Mouse (Mus musculus): ENCODE results near the gene Gm12830. TPM values are rescaled to one million over a fixed set of nuclear protein-coding genes. Genes with fewer than 3 reads are reported as not detected.

The Gm12830 gene
- polyA plus RNA-seq, 1 experiment from 2014 or later, result not detected

- DNase-seq (ENCODE audit: low spot score) (no peak), ATAC-seq (0 out of 2 replicates have a peak, but pooled peaks have one; percentile 26)
- Histone ChIP-seq H3K4me1 (ENCODE audit: insufficient read depth, low read depth, low read length) (peaks cover 3% of the 10 kb centered on the region; the same call in 1 of the 2 replicates), H3K36me3 (ENCODE audit: insufficient read depth, low read length) (no peaks in the 10 kb centered on the region), H3K4me2 (replicated peaks; ENCODE audit: low read depth, low read length) (no peak overlapping the region), H3K4me3 (ENCODE audit: low read depth, low read length) (no peak overlapping the region), H3K9me3 (ENCODE audit: low read length) (no peaks in the 10 kb centered on the region), H3K27ac (ENCODE audit: low read length) (no peak overlapping the region), H3K27me3 (replicated peaks; ENCODE audit: insufficient read depth, low read length) (peaks cover 51% of the 10 kb centered on the region), H3K9ac (replicated peaks; ENCODE audit: low read depth) (no peak overlapping the region)
- WGBS, result 14% methylated on average over 4 of the region's 4 CpGs
- no peak for TF ChIP-seq EP300 (IDR thresholded peaks at IDR 0.05)
- peak; percentile 61 for TF ChIP-seq CTCF (IDR thresholded peaks at IDR 0.05)
Observed at GRCm38 (mm10) chr4:114897853-114898252, 76.3 kb downstream of the Gm12830 start.

- peaks cover 3% of the 10 kb centered on the region; the same call in 1 of the 2 replicates for H3K4me1 ChIP-seq (ENCODE audit: insufficient read depth, low read depth, low read length)
- peaks cover 68% of the 10 kb centered on the region for H3K27me3 ChIP-seq (replicated peaks; ENCODE audit: insufficient read depth, low read length)
- no peak overlapping the region for H3K27ac ChIP-seq (ENCODE audit: low read length)
- TF ChIP-seq EP300 (IDR thresholded peaks at IDR 0.05), result no peak
- no peak for TF ChIP-seq CTCF (IDR thresholded peaks at IDR 0.05)
- no peak overlapping the region for H3K4me2 ChIP-seq (replicated peaks; ENCODE audit: low read depth, low read length)
- H3K9ac ChIP-seq (replicated peaks; ENCODE audit: low read depth), result no peak overlapping the region
- 22% methylated on average over 3 of the region's 3 CpGs for WGBS
- H3K4me3 ChIP-seq (ENCODE audit: low read depth, low read length), result no peak overlapping the region
- no peaks in the 10 kb centered on the region for H3K36me3 ChIP-seq (ENCODE audit: insufficient read depth, low read length)
- H3K9me3 ChIP-seq (ENCODE audit: low read length), result no peaks in the 10 kb centered on the region
- DNase-seq (ENCODE audit: low spot score) (no peak), ATAC-seq (no peak)
Observed at GRCm38 (mm10) chr4:114899885-114900284, 78.4 kb downstream of the Gm12830 start.

DNA sequence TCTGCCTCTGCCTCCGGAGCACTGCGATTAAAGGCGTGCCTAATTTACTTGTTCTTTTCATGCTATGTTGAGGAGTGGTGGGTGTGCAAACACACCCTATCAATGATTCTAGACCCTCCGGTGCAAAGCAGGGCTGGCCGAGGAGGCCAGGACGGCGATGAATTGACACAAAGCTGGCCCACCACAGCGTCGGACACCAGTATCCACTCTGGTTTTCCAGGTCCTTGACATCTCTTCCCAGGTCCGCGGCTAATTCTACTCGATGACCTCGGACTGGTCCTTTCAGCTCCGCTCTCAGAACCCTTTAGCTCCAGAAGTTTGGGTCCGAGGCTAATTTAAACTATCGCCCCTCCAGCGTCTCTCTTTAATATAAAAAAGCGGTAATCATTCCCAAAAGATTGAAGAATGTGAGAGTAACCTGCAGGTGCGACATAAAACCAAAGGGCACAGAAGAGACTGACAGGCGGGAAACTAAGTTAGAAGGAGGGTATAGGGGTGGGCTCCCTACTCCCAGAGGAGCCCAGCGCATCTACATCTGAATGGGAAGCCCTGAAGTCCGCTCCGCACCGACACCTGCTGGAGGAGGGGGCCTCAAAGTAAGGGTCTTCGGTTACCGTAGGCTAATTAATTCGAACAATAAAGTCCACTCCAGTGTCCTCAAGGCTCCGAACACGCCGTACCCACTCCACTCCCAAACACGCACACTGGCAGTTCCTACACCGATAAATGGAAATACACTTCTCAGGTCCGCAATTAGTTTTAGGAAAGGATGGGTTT, 79.5 kb downstream of the Gm12830 start:
- Histone ChIP-seq H3K4me2 (replicated peaks; ENCODE audit: low read depth, low read length) (no peak overlapping the region), H3K27ac (ENCODE audit: low read length) (no peak overlapping the region), H3K36me3 (ENCODE audit: insufficient read depth, low read length) (no peaks in the 10 kb centered on the region), H3K9me3 (ENCODE audit: low read length) (no peaks in the 10 kb centered on the region), H3K4me3 (ENCODE audit: low read depth, low read length) (no peak overlapping the region), H3K27me3 (replicated peaks; ENCODE audit: insufficient read depth, low read length) (peaks cover 79% of the 10 kb centered on the region), H3K9ac (replicated peaks; ENCODE audit: low read depth) (no peak overlapping the region), H3K4me1 (ENCODE audit: insufficient read depth, low read depth, low read length) (peaks cover 3% of the 10 kb centered on the region; the same call in 1 of the 2 replicates)
- DNase-seq (ENCODE audit: low spot score), result no peak
- WGBS, result 3% methylated on average over 33 of the region's 33 CpGs
- ATAC-seq, result no peak
- TF ChIP-seq CTCF (IDR thresholded peaks at IDR 0.05) (no peak), EP300 (IDR thresholded peaks at IDR 0.05) (no peak)

- 0 out of 2 replicates have a peak overlapping the region, but pooled peaks have one; percentile 8 for H3K4me2 ChIP-seq (replicated peaks; ENCODE audit: low read depth, low read length)
Observed at GRCm38 (mm10) chr4:114901643-114902351, 80.3 kb downstream of the Gm12830 start.

GRCm38 (mm10) chr4:114902641-114903421, 81.3 kb downstream of the Gm12830 start:
- Histone ChIP-seq H3K27me3 (replicated peaks; ENCODE audit: insufficient read depth, low read length) (peaks cover 94% of the 10 kb centered on the region), H3K9ac (replicated peaks; ENCODE audit: low read depth) (no peak overlapping the region), H3K4me2 (replicated peaks; ENCODE audit: low read depth, low read length) (no peak overlapping the region), H3K9me3 (ENCODE audit: low read length) (no peaks in the 10 kb centered on the region), H3K36me3 (ENCODE audit: insufficient read depth, low read length) (no peaks in the 10 kb centered on the region), H3K27ac (ENCODE audit: low read length) (no peak overlapping the region), H3K4me1 (ENCODE audit: insufficient read depth, low read depth, low read length) (peaks cover 8% of the 10 kb centered on the region), H3K4me3 (ENCODE audit: low read depth, low read length) (no peak overlapping the region)
- TF ChIP-seq CTCF (IDR thresholded peaks at IDR 0.05), result no peak
- TF ChIP-seq EP300 (IDR thresholded peaks at IDR 0.05), result no peak
- DNase-seq (ENCODE audit: low spot score) (no peak), ATAC-seq (no peak)
- WGBS, result 2% methylated on average over 39 of the region's 39 CpGs

More at GRCm38 (mm10) chr4:114901643-114902351, 80.3 kb downstream of the Gm12830 start:
- no peak for TF ChIP-seq EP300 (IDR thresholded peaks at IDR 0.05)
- no peak for TF ChIP-seq CTCF (IDR thresholded peaks at IDR 0.05)
- Histone ChIP-seq H3K36me3 (ENCODE audit: insufficient read depth, low read length) (no peaks in the 10 kb centered on the region), H3K4me1 (ENCODE audit: insufficient read depth, low read depth, low read length) (peaks cover 3% of the 10 kb centered on the region; the same call in 1 of the 2 replicates), H3K4me3 (ENCODE audit: low read depth, low read length) (no peak overlapping the region), H3K27ac (ENCODE audit: low read length) (no peak overlapping the region), H3K9ac (replicated peaks; ENCODE audit: low read depth) (no peak overlapping the region), H3K9me3 (ENCODE audit: low read length) (no peaks in the 10 kb centered on the region), H3K27me3 (replicated peaks; ENCODE audit: insufficient read depth, low read length) (peaks cover 87% of the 10 kb centered on the region)
- DNase-seq (ENCODE audit: low spot score) (no peak), ATAC-seq (no peak)
- WGBS, result 3% methylated on average over 42 of the region's 42 CpGs

- H3K9me3 ChIP-seq (ENCODE audit: low read length), result no peaks in the 10 kb centered on the region
- H3K9ac ChIP-seq (replicated peaks; ENCODE audit: low read depth), result no peak overlapping the region
- H3K36me3 ChIP-seq (ENCODE audit: insufficient read depth, low read length), result no peaks in the 10 kb centered on the region
- no peak overlapping the region for H3K27ac ChIP-seq (ENCODE audit: low read length)
- ATAC-seq (no peak), DNase-seq (ENCODE audit: low spot score) (no peak)
- peaks cover 14% of the 10 kb centered on the region for H3K4me1 ChIP-seq (ENCODE audit: insufficient read depth, low read depth, low read length)
- WGBS, result 9% methylated on average over 11 of the region's 11 CpGs
- H3K27me3 ChIP-seq (replicated peaks; ENCODE audit: insufficient read depth, low read length), result peaks cover 100% of the 10 kb centered on the region
- no peak overlapping the region for H3K4me2 ChIP-seq (replicated peaks; ENCODE audit: low read depth, low read length)
- no peak for TF ChIP-seq CTCF (IDR thresholded peaks at IDR 0.05)
- no peak for TF ChIP-seq EP300 (IDR thresholded peaks at IDR 0.05)
- H3K4me3 ChIP-seq (ENCODE audit: low read depth, low read length), result no peak overlapping the region
Observed at GRCm38 (mm10) chr4:114903422-114903782, 81.9 kb downstream of the Gm12830 start.
